Mouse (Mus musculus): ENCODE measurements around the gene Atp4b.

DNA sequence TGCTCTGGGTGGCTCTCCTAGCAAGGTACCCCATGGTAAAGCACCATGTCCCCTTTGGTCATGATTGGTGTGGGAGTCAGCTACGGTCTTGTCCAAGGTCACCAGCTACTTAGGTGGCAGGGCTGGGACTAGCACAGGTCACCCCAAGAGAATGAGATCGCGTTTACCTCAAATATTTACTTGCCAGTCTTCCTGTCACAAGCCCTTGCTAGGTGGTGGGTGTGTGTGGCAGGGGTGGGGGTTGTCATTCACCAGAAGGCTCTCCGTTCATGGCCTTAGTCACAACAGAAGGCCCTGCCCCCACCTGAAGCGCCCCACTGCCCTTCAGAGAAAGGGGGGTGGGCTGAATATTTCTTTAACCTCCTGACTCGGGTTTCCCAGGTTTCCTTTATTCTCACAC is 6.9 kb upstream of the Atp4b start:
- TF ChIP-seq CTCF (IDR thresholded peaks at IDR 0.05; ENCODE audit: control insufficient read depth, insufficient read depth, insufficient read length), result no peak
- TF ChIP-seq MAX (IDR thresholded peaks at IDR 0.05), result no peak
- TF ChIP-seq CEBPB (IDR thresholded peaks at IDR 0.05; ENCODE audit: low read depth), result no peak
- TF ChIP-seq MYOD1 (IDR thresholded peaks at IDR 0.05; ENCODE audit: control insufficient read depth, insufficient read length, low read depth), result no peak
- no peak for TF ChIP-seq FOSL1 (IDR thresholded peaks at IDR 0.05; ENCODE audit: insufficient read depth, low read length, poor library complexity, severe bottlenecking)
- no peak for TF ChIP-seq MYOG (IDR thresholded peaks at IDR 0.05; ENCODE audit: control insufficient read depth, extremely low read depth, insufficient read length)
- no peak for TF ChIP-seq USF1 (IDR thresholded peaks at IDR 0.05; ENCODE audit: low read depth)
